Mouse (Mus musculus) heart, postnatal 14 days (tissue): ENCODE results near the gene Vac14. TPM values are rescaled to one million over a fixed set of nuclear protein-coding genes. Genes with fewer than 3 reads are reported as not detected.

Experiments
- total RNA-seq, 2 experiments: library from RNA; stranded (reverse); gene quantifications; 2 replicates each; pipeline ENCODE4 v1.2.3; 2021

Gene Vac14
- total RNA-seq, 2 experiments from 2014 or later = 15.5 to 16.2 TPM

Other genes with a start within 250 kb of the Vac14 start
- gene Mtss1l, start 102.9 kb downstream of the Vac14 start, total RNA-seq = 10 to 100 TPM; 31.4 to 32.9 TPM
- gene Il34, start 187.3 kb downstream of the Vac14 start, total RNA-seq = 10 to 100 TPM in 1 of 2 experiments, 1 to 10 TPM in 1; 10.0 to 10.1 TPM
- 10 to 100 TPM; 63.5 to 67.0 TPM for gene Cog4, start 228.0 kb downstream of the Vac14 start, total RNA-seq
- gene Sf3b3, start 228.2 kb downstream of the Vac14 start, total RNA-seq = 10 to 100 TPM; 42.6 to 49.2 TPM